Mouse (Mus musculus) Muller cell, postnatal 12 days (primary cell): ENCODE data around the gene Stat4.

Experiments
- DNase-seq: peaks from one replicate; pipeline ENCODE4 v3.0.0-alpha.2; 2015; ENCODE audit errors: inconsistent ontology term

Stat4 gene

DNA sequence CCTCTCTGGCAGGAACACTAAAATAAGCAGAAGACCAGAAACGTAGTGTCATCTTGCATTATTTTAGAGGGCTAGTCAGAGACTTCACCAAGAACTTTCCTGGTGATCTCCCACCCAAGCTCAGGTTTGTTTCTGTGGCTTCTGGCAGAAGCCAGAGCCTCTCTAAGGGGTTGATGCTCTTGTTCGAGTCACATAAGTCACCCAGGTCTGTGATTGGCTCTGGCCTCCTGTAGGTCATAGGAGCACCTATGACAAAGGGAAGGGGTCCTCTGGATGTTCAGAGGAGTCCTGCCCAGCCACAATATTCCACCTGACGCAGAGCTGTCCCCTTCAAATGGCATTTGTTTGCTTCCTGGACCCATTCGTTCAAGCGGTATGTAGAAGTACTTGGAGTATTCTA, at the start of gene Stat4:
Gene Stat4, plus strand, starts transcription at position 301 of the 400 bp plus-strand sequence.
- no peak for DNase-seq

DNA sequence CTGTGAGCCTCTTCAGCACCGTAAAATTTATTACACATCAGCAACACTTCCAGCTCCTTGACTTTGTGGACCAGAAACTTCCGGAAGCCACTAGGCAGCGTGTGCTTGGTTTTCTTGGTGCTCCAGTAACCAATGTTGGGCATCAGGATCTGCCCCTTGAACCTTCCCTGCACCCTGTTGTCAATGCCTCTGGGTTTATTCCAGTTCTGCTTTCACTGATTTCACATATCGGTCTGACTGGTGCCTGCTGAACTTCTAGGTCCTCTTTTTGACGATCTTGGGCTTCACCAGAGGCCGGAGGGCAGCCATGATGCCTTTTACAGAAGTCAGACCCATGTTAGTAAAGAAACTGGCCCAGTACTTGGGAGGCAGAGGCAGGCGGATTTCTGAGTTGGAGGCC, 48.6 kb upstream of the Stat4 start:
- no peak for DNase-seq

DNA sequence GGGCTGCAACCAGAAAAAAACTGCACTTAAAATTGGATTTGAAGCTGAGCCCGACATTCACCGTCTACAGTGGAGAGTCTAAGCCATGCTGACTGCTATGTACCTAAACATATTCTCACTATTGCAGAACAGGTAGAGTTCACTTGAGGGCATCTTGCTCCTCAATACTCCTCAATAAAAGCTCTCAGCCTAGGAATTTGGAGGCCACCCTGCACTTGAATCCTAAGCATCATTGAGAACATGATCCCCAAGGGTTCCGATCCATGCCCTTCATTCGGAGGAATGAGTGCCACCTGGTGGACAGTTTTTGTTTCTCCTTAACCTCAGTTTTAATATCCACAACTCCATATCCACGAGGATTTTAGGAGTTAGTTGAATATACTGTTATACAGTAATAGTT, 42.2 kb upstream of the Stat4 start:
- DNase-seq, result peak; percentile 29

DNA sequence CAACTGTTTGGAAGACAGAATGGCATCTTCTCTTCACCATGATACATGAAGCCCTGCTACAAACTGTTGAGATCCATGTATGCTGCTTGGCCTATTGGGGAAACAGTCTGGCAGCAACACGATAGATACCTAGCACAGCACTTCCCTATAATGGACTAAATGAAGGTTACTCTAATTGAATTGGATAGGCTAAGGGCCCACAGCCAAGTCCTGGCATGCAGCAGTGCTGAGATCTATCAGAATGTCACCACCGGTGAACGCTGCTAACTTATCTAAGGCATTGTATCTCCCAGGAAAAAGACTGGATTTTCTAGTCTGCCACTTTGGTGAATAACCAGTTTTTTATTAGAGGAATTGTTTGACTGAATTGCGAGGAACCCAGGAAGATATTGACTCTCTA, 39.8 kb upstream of the Stat4 start:
- DNase-seq, result peak; percentile 27

DNA sequence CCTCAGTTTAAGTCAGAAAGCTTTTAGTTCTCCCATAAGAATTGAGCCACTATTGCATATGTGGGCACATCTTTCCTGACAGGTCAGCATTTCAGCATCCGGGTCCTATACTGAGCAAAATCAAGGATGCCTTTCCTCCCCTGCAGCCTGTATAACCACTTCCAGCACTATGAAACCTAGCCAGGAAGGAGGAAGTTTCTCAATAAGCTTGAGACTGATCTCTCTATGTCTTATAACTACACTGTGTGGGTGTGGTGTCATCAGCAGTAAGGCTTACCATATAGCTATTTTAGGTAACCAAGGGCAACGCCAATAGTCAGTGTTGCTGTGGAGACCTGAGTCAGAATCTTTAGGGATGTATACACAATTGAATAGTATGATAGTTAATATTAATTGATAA, 22.3 kb upstream of the Stat4 start:
- DNase-seq, result no peak

DNA sequence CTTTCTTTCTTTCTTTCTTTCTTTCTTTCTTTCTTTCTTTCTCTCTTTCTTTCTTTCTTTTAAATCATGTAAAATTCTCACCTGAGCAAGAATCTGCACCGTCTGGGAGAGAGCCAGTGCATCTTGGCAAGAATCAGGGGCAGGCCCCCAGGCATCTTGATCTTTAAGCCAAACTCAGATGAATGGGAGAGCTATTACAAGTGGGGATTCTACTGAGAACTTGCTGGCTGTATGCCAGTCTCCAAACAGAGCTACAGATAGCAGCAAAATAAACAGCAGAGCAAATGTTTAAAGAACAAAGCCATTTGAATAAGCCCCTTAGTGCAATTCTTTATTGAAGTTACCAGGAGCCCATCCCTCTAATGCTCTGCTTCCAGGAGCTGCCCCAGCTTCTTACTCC, 18.0 kb upstream of the Stat4 start:
- peak; percentile 40 for DNase-seq

DNA sequence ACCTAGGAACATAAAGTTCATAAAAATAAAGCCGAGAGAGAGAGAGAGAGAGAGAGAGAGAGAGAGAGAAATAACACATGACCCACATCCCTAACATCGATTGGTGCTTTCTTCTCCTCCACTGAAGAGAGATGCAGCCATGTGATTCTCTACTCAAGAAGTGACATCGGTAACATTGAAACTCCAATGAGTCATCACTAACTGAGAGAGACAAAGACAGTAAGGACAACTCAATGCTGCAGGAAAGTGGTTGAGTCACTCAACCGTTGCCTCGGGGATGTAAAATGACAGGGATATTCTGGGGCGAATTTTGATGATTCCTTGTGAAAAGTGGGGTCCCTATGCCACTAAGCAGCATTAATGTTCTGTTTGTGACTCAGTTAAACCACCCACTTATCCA, 16.8 kb upstream of the Stat4 start:
- DNase-seq, result peak; percentile 25

DNA sequence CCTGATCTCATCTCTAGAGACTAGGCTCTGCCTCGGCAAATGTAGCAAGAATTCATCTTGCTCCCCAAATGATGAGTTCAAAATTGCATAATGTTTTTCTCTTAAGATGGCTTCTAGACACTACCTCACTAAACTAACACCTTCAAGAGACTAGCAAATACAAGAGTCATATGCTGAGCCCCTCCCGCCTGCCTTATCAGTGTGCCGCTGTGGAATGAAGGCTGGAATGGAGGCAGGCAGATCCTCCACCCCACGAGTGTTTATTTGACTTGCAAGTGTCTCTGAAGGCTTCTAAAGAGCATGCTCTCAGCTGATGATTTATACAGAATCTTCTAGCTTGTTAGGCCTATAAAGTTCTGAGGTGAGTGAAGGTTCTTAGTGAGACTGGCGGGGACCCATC, 11.4 kb upstream of the Stat4 start:
- no peak for DNase-seq

DNA sequence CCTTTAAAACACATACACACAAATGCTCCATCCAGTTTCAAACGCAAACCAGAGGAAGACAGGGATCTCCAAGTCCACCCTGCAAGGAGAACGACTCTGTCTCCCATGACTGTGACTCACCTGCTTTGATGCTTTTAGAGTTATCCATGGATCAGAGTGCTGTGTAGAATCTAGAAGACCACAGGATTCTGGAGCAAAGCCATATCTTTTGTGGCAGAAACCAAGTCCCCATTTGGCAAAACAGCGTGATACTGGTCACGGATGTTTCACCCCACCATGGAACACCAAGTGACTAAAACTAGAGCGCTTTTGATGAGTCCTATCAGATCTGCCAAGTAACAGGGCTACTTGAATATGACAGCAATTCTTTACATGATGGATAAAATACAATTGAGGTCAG, 7.9 kb upstream of the Stat4 start:
- DNase-seq, result no peak

DNA sequence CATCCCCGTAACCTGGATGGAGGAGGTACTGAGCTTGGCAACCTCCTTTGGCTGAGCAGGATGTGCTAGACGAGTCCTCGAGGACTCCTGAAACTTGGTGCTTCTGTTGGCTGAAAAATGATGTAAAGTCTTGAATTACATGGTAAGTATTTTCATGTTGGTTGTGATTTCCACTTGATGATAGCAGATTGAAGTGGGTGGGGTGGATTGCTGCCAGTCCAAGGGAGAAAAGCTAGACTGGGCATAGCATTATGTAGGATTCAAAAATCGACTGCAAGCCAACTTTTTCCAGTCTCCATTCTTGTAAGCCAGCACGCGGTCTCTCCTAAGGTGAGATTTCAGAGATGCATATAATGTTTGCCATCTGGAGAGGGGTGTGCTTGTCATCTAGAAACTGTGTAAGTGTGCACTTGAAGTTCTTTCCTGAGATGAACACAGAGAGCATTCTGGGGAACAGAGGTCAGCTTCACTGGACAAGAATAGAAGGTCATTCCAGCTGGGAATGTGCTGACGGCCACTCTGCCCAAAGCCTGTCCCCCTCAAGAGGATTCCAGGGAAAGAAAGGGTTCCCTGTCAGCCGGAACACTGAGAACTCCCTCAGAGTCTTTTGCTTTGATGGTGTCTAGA, 5.1 kb downstream of the Stat4 start:
- DNase-seq, result no peak

DNA sequence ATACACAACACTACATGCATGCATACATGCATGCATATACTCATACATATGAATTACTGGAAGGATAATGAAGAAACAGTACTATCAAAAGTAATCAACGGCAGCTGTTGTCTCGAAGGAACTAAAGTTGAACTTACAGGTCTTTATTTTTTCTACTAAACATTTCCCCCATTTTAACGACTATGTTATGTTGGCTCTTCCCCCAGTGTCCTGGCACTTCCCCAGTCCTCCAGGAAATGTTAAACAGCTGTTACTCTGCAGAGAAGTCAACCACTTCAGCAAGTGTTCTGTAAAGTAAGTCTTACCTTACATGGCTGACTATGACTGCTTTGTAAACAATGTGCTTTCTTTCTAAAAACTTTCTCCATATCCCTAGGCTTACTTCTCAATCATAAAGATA, 9.1 kb downstream of the Stat4 start:
- DNase-seq, result no peak

DNA sequence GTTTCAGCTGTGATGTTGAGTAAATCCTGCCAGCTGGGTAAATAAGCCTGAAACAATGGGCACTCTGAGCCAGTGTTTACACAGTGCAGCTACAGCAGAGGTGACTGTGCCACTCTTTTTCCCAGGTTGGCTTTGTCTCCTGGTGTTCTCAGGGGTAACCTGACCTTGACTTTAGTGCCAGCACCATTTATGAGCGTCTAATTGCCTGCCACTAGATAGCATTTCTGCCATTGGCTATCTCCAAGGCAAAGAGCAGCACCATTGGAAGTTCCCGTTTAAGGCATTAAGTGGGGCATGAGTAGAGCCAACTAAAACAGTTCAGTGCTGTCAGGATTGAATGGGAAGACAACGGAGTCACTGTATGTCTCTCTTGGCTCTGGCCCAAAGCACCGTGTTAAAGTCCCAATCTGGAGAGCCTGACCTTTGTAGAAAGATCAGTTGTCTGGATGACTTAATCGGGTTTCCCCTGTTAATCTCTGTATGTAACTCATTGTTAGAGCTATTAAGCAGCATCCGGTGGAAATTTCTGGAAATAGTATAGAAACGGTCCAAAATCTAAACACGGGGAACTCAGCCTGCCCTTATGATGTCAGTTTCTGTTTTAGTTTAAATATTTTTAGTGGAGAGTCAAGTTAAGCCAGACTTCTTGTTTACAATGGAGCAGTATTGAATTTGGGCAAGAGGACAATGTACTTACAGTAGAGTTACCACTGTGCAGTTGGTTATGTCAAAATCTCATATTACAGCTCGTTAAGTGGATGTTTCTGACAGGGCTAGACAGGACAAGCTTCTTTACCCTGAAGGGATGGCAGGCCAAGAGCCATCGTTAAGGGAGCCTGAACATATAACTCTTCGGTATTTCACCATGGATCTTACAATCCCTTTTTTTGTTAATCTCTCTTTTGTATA, 10.1 kb downstream of the Stat4 start:
- DNase-seq, result peak; percentile 69

DNA sequence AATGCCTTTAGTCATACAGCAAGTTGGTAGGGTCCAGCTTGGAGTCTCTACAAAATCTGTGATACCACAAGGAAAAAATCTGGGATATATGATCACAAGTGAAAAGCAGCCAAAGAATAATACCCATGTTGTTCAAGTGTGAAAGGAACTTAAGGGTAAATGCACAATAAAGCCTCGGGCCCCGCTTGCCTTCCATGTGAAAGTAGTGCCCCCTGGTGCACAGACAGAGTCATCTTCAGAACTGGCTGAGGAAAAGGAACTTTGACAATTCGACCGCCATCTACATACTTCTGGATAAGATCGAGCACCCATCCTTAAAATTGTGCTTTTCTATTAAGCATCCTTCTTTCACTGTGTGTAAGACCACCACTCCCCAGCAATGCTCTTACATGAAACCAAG, 11.6 kb downstream of the Stat4 start:
- peak; percentile 25 for DNase-seq

DNA sequence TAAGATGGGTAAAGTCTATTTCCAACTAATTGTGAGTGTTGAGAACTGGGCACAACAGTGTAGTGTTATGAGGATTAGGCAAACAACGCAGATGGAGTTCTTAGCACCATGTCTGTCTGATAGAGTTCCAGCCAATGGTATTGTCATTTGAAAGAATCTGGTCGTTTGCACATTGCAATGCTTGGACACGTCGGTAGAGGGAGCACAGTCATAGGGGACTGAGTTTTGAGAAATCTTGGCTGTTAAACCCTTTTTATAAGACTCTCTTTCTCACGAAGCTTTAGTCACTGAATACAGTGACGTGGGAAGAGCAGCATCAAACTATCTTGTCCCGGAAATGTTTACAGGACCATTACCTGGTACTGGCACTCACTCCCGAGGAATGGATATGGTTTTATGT, 17.1 kb downstream of the Stat4 start:
- peak; percentile 31 for DNase-seq

DNA sequence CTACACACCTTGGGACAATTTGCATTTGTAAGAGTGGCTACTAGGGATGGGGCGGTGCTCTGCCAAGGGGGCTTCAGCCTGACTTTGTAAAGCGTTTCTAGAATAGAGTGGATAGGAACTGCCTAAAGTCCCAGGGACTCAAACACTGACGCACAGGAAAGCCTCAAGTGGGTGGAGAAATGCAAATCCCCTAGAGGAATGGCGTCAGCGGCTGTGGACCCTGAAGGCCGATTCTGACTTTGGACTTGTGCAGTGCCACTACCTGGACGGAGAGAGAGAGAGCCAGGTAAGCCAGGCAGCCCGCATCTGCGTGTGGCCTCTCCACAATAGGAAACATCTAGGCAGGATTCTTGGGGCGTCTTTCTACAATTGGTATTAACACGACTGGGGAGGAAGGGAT, 21.5 kb downstream of the Stat4 start:
- DNase-seq, result no peak

DNA sequence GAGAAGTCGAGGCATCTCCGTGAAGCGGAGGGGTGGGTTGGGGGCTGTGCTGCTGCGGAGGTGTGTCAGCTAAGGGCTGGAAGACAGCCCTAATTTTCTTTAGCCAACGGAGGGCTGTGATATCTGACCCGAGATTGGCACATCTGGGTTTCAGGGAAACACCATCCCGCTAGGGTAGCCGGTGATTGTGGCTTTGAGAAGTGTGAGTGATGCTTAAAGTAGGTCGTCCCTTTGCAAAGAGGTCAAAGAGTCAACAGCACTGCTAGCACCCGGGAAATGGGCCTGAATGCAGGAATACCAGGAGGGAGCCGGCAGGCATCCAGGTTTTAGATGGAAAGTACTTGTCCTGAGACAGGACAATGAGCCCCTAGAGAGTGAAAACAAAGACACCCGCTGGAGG, 22.0 kb downstream of the Stat4 start:
- DNase-seq, result no peak

DNA sequence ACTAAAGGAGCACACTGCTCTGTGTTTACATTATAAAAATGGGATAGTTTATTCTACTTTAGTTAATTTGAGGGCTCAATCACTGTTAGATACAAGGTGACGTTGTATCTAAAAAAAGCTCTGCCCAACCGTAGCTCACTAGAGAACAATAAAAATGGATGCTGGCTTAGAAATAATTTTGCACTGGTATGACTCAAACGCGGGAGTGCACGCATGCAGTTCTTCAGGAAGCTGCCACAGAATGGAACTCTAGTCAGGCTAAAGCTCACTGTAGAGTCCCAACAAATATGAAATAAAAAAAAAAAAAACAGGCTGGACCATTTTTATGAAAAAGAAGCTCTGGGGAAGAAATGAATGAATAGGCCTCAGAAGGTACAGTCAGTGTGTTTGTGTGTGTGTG, 23.8 kb downstream of the Stat4 start:
- DNase-seq, result no peak

DNA sequence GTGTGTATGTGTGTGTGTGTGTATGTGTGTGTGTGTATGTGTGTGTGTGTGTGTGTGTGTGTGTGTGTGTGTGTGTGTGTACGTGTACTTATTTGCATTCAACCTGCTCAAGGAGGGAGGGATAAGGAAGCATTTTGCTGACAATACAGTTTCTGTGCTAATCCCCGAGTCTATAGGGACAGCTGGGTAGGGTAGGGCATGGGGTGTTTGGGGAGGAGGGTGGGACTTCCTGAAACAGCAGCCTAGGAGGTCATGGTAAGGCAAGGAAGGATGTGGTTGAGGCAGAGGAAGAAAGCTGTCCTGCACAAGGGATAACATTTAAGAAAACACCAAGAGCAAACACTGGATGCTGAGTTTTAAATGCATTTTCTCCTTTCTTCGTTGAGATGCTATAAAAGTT, 24.3 kb downstream of the Stat4 start:
- no peak for DNase-seq

DNA sequence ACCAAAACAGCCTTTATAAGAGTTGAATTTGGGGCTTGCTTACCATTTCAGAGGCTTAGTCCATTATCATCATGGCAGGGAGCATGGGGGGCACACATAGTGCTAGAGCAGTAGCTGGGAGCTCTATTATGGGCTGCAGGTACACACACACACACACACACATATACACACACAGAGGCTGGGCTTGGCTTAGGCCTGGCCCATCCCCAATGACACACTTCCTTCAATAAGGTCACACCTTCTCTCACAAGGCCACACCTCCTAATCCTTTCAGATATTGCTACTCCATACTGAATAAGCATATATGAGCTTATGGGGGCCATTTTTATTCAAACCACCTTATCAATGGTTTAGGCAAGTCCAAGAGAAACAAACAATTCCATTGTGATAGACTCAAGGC, 25.3 kb downstream of the Stat4 start:
- no peak for DNase-seq

DNA sequence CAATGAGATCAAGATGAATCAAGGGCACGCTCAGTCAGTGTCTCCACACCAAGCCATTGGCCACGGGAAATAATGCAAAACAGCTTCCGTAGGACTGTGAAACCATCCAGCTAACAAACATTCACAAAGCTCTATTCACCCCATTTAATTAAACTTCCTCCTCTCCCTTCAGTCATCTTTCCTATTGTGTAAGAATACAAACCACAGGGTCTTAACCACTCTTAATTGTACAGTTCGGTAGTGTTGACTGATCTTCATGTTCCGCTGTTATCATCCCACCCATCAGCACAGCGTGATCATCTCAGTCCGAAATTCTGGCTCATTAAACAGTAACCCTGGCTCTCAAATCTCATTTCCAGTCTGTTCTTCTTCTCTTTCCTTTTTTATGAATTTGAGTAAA, 25.8 kb downstream of the Stat4 start:
- peak; percentile 14 for DNase-seq

DNA sequence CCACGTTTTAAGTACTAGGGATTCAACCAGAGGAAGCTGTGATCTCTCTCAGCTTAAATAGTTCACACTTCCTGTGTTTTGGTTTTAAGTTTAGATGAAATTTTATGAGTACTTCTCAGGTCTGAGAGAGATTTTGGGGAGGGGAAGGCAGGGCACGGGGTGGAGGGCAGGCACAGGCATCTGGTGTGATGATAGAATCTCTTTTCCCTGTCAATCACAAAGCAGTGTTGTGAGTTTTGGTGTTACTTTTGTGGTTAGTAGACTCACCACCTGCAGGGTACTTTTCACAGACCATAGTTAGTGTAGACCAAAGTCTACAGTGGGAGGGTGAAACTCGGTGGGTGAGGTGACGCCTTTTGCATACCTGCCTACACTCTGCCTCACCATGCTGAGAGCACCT, 32.7 kb downstream of the Stat4 start:
- no peak for DNase-seq

DNA sequence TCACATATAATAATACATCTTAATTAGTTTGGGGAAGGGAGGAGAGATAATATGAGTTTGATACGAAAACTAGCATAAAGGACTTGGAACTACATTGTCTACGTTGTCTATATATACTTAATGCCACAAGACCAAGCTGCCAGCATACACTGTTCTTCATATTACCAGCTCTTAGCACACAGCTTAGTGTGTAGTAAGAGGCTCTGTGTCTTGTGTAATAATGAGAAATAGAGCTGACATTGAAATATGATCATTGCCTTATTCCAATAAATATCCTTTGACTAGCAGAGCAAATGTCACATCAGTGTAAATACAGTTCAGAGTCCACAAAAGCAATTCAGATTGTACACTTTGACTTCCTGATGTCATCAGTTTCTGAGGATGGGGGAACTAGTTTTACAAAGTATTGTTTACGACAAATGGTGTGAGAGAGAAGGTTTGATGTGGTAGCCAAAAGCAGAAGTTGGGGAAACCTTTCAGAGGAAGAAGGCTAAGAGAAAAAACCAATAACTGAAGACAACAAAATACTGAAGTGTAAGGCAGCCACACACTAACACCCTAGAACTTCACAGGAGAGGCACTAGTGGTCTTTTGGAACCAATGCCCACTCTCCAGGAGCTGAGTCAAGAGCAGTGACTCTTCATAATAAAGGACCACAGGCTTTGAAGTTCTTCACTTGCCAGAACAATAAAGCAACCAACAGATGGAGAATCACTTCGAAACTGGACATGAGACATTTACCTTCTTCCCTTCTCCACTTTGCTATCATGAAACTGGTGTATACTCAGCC, 35.2 kb downstream of the Stat4 start:
- no peak for DNase-seq

DNA sequence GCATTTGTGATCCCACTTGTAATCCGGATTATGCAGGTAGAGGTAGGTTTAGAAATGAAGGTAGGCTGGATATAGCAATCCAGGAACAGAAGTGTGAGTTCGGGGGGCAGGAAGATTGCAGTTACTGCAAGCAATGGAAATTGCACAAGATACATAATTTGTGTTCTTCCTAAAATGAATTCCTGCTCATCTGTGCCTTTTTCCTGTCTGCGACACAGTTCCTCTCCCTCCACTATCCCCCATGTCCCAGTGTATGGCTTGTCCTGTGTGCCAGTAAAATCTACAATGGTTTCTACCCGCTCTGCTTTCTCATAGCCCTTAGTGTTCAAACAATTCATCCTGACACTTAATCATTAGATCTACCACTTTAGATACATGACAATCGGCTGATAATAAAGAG, 41.7 kb downstream of the Stat4 start:
- no peak for DNase-seq
